Mouse (Mus musculus) urinary bladder, postnatal 10 days (tissue): ENCODE measurements around the gene Ccdc96.

ENCODE experiments used
- DNase-seq: peaks from one replicate; pipeline ENCODE4 v3.0.0; 2022; ENCODE audit warnings: low spot score

Ccdc96 gene

GRCm38 (mm10) chr5:36526921-36527320 lies 42.5 kb downstream of the Ccdc96 start:
- DNase-seq = no peak

- no peak for DNase-seq
Measured at GRCm38 (mm10) chr5:36529698-36530097, 45.3 kb downstream of the Ccdc96 start.

DNA sequence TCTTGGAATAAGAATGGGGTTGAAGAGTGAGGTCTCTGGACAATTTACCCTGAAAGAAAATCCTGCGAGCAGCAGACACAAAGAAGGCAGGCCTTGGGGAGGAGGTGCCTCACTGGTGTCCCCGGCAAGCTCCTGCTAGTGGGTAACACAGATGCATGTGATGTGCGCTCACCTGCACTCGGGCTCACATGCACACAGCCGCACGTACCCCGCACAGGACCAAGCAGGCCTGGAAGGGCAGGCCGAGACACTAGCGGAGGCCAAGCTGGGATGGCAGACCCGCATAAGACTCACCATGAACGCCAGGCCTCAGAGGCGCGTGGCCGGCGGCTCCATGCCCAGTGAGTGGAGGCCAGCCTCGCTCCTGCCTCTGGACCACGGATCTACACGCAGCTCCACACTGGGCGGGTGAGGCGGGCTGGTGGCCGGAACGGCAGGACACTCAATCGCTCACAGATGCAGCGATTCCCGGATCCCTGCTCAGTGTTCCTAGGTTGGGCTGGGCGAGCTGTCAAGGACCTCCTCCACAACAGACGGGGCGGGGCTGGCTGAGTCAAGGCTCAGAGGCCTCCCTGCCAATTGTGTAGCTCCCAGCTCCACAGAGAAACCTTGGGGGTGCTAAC lies 45.9 kb downstream of the Ccdc96 start:
- DNase-seq = peak; percentile 85

- DNase-seq = no peak
Measured at GRCm38 (mm10) chr5:36534455-36535030, 50.2 kb downstream of the Ccdc96 start.

DNA sequence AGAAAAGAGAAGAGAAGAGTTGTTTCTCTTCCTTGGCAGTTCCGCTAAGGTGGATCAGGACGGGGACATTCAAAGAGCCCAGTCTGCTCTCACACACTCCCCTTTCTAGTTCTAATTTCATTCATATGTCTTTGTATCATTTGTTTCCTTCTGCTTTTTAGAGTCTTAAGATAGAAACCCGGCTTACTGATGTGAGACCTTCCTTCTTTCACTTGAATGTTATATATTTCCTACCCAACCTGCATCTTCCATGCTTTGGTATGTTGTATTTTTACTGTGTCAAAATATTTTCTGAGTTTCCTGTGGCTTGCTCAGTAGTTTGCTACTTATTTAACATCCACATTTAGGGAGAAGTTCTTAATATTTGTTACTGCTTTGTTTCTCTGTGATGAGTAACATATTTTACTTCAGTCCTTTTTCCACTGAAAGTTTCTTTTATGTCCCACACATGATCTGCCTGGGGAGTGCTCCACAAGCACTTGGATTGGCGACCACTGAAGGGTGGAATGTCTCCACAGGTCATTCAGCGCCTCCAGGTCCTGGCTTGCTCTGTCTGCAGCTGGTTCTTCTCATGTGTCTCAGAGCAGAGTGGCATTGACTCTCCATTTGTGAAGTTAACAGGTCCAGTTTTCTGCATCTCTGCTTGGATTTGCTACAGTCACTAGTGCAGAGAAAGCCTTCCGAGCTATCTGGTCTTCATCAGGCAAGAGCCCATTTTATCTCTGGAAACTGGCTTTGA lies 51.2 kb downstream of the Ccdc96 start:
- DNase-seq = no peak

DNA sequence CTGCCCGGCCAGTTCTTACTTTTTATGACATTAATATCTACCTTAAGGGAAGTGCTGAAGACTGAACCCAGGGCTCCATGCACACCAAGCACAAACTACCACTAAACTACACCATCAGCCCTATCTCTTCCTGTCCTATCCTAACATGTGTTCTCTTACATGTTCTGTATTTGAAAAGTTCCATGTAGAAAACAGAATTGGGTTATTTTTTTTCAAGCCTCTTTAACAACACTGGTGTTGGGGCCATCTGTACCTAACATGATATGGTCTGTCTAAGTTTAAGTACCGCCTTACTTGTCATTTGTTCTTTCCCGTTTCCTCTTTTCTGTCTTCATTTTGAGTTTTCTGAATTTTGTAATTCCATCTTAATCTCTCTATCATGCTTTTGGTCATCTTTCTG lies 52.0 kb downstream of the Ccdc96 start:
- DNase-seq = no peak
